Mouse (Mus musculus) megakaryocyte, adult 5-6 weeks (primary cell): ENCODE data around the gene Vsig10. TPM values are rescaled to one million over a fixed set of nuclear protein-coding genes. Genes with fewer than 3 reads are reported as not detected.

Experiments used
- ATAC-seq: 2 replicates; pipeline ENCODE4 v1.8.0; 2016; ENCODE audit warnings: mild to moderate bottlenecking, inconsistent platforms; ENCODE audit not compliant: poor library complexity, severe bottlenecking
- total RNA-seq, 2 experiments: library from RNA; stranded (forward) in 1 of 2; stranded (reverse) in 1 of 2; fragments of 153-499, 151-499 nt in 1 of 2; fragments of 221-1000, 200-1000 nt in 1 of 2; gene quantifications; 2 replicates each; pipeline versions ENCODE4 v1.2.3 to v1.2.4; 2015 to 2017

The Vsig10 gene
- total RNA-seq, 2 experiments from 2014 or later, result 2.0 to 3.9 TPM

- ATAC-seq, result peak; percentile 30; the same call in 1 of the 2 replicates
These were observed 29.4 kb downstream of the Vsig10 start for GRCm38 (mm10) chr5:117348279-117348678.

- ATAC-seq, result peak; percentile 19
These were observed 35.2 kb downstream of the Vsig10 start for GRCm38 (mm10) chr5:117354121-117354520.

- no peak for ATAC-seq
These were observed 36.9 kb downstream of the Vsig10 start for GRCm38 (mm10) chr5:117355648-117356303.

GRCm38 (mm10) chr5:117356365-117357128 lies 37.7 kb downstream of the Vsig10 start:
- 0 out of 2 replicates have a peak, but pooled peaks have one; percentile 6 for ATAC-seq

GRCm38 (mm10) chr5:117357129-117357477 lies 38.2 kb downstream of the Vsig10 start, which contains the start of gene Wsb2:
Wsb2 (plus strand) TSS chr5:117357304.
- ATAC-seq, result peak; percentile 69

GRCm38 (mm10) chr5:117357478-117358247 lies 38.8 kb downstream of the Vsig10 start:
- ATAC-seq, result peak; percentile 54

GRCm38 (mm10) chr5:117358248-117358630 lies 39.4 kb downstream of the Vsig10 start:
- no peak for ATAC-seq

- ATAC-seq, result 0 out of 2 replicates have a peak, but pooled peaks have one; percentile 20
These were observed 39.8 kb downstream of the Vsig10 start for GRCm38 (mm10) chr5:117358725-117359124.

GRCm38 (mm10) chr5:117359497-117360227 lies 40.8 kb downstream of the Vsig10 start:
- no peak for ATAC-seq

GRCm38 (mm10) chr5:117360228-117360515 lies 41.3 kb downstream of the Vsig10 start:
- ATAC-seq, result no peak

- no peak for ATAC-seq
These were observed 42.0 kb downstream of the Vsig10 start for GRCm38 (mm10) chr5:117360631-117361541.

- ATAC-seq, result no peak
These were observed 42.7 kb downstream of the Vsig10 start for GRCm38 (mm10) chr5:117361590-117361989.

GRCm38 (mm10) chr5:117363066-117363782 lies 44.3 kb downstream of the Vsig10 start:
- peak; percentile 71 for ATAC-seq

GRCm38 (mm10) chr5:117364821-117365220 lies 45.9 kb downstream of the Vsig10 start:
- ATAC-seq, result no peak

GRCm38 (mm10) chr5:117365904-117366561 lies 47.1 kb downstream of the Vsig10 start:
- ATAC-seq, result no peak

GRCm38 (mm10) chr5:117367206-117367605 lies 48.3 kb downstream of the Vsig10 start:
- ATAC-seq, result no peak

GRCm38 (mm10) chr5:117370592-117370991 lies 51.7 kb downstream of the Vsig10 start:
- ATAC-seq, result no peak

- ATAC-seq, result peak; percentile 46
These were observed 54.5 kb downstream of the Vsig10 start for GRCm38 (mm10) chr5:117373418-117373817.
